Mouse (Mus musculus) CH12F3 (cell line): ENCODE measurements around the gene Prkcb.

Source experiments
- in situ Hi-C: fragments of 300-500 bp; cut with MboI; formaldehyde crosslinking; loops from 2 replicates; pipeline ENCODE4 v1.14.3; 2020; ENCODE audit warnings: low sequenced_read_pairs

Prkcb gene

GRCm38 (mm10) chr7:122652523-122652922 lies 364.0 kb downstream of the Prkcb start:
- in situ Hi-C loops = no loop called here

GRCm38 (mm10) chr7:122656671-122657070 lies 368.1 kb downstream of the Prkcb start:
- in situ Hi-C loops = no loop called here

GRCm38 (mm10) chr7:122657423-122658126 lies 369.0 kb downstream of the Prkcb start:
- in situ Hi-C loops = no loop called here

- in situ Hi-C loops = no loop called here
Measured at GRCm38 (mm10) chr7:122665311-122666049, 376.9 kb downstream of the Prkcb start.

GRCm38 (mm10) chr7:122667903-122668302 lies 379.4 kb downstream of the Prkcb start:
- in situ Hi-C loops = no loop called here

- in situ Hi-C loops = no loop called here
Measured at GRCm38 (mm10) chr7:122670442-122670872, 381.9 kb downstream of the Prkcb start, which contains the start of gene Cacng3. Gene Cacng3, plus strand, starts transcription at chr7:122670492.

GRCm38 (mm10) chr7:122670873-122671641 lies 382.5 kb downstream of the Prkcb start:
- in situ Hi-C loops = no loop called here

- in situ Hi-C loops = no loop called here
Measured at GRCm38 (mm10) chr7:122672981-122673380, 384.4 kb downstream of the Prkcb start.

GRCm38 (mm10) chr7:122675207-122675606 lies 386.7 kb downstream of the Prkcb start:
- in situ Hi-C loops = no loop called here
